ENCODE assay signal across 1 mouse cellular context in the genomic region with DNA sequence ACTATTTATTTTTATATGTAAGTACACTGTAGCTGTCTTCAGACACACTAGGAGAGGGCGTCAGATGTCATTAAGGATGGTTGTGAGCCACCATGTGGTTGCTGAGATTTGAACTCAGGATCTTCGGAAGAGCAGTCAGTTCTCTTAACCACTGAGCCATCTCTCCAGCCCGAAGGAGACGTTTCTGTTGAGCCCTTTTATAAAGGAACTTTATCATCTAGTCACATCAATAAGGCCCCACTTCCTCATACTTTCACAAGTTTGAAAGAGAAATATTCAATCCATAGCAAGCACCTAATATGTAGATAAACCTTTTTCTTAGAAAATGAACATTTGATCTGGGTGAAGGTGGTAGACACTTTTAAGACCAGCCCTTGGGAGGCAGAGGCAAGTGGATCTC. TPM values are rescaled to one million over a fixed set of nuclear protein-coding genes. Genes with fewer than 3 reads are reported as not detected.
"Had no signal": no experiment of that assay in that cellular context is flagged by ENCODE, and none has a peak within 500 bp of the region (broad histone marks: within the 10 kb centered on the region; RNA-seq: fewer than 3 reads in every experiment).

No protein-coding gene starts in this region.

RNA-seq across cellular contexts. Expression of a gene that starts 47.0 kb away (rescaled TPM):
- polyA plus RNA-seq: myocyte had no signal
